Mouse (Mus musculus) E14TG2a.4 (cell line): Measurements from ENCODE around the gene Ppfia2.

ENCODE experiments used
- CTCF ChIP-seq: conservative IDR thresholded peaks from 2 replicates; pipeline ENCODE4 v1.5.1; 2014; ENCODE audit warnings: low read length
- NANOG ChIP-seq: IDR thresholded peaks from 2 replicates; pipeline ENCODE4 v1.6.1; 2014; ENCODE audit warnings: borderline replicate concordance, low read length, mixed read lengths
- POU5F1 ChIP-seq: IDR thresholded peaks from 2 replicates; pipeline ENCODE4 v1.6.1; 2014; ENCODE audit warnings: low read length, borderline replicate concordance

DNA sequence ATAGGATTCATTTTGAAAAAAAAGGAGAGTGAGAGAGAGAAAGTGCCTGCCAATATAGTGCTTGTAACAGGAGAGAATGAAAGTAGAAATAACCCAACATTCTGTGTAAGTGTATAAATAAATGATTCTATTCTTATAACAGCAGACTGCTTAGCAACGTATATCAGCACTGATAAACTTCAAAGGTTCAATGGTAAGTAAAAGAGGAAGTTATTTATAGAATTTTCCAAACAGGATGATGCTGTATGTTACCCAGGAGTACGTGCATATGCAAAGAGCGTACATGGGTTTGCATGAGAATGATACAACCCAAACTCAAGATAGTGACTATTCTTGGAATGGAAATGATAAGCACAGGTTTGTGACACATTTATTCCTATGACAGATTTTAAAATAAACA, 215.4 kb downstream of the Ppfia2 start:
- TF ChIP-seq CTCF, result no peak
- no peak for TF ChIP-seq NANOG
- no peak for TF ChIP-seq POU5F1
